Mouse (Mus musculus): ENCODE data around the gene Rftn2. TPM values are rescaled to one million over a fixed set of nuclear protein-coding genes. Genes with fewer than 3 reads are reported as not detected.

The Rftn2 gene
- total RNA-seq, 1 experiment from 2014 or later = 20.0 TPM

DNA sequence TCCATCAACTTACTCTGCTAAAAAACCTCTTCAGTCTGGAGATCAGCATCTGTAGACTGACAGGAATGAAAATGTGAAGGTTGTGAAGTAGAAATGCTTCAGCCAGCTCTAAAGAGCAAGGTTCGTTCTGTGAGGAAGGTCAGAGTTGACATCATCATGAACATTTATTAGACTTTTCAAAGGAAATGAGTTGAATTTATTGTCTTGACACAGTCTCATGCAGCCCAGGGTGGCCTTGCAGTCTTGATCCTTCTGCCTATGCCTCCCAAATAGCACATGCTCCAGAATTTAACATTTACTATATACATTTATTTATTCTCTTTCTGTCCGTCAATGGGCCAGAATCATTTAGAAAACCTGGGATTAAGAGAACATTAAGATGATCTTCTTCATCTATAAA is 103.0 kb downstream of the Rftn2 start:
- no peak for DNase-seq

DNA sequence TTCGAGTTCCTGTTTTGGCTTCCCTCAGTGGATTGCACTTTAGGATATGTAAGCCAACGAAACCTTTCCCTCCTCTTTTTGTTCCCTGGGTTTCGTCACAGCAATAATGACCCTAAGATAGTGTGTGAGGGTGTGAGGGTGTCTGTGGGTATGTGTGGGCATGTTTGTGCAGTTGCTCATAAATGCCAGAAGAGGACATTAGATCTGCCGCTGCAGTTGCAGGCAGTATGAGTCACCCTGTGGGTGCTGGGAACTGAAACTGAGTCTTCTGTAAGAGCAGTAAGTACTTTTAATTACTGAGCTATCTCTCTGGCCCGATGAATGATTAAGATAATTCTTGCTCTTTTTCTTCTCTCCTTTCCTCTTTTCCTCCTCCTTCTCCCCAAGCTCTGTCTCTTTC is 103.5 kb downstream of the Rftn2 start:
- DNase-seq = peak; percentile 24

Other genes with a start within 250 kb of the Rftn2 start
- gene Sf3b1, start 199.3 kb downstream of the Rftn2 start, total RNA-seq (2021) = 134 and 161 TPM in 2 replicates
- gene Coq10b, start 174.0 kb downstream of the Rftn2 start, total RNA-seq (2021) = 64.2 and 77.0 TPM in 2 replicates
- gene Hspe1, start 138.7 kb downstream of the Rftn2 start, total RNA-seq (2021) = 656 and 863 TPM in 2 replicates
- 1,323 and 1,476 TPM in 2 replicates for gene Hspd1, start 138.5 kb downstream of the Rftn2 start, total RNA-seq (2021)
- gene Mob4, start 95.6 kb downstream of the Rftn2 start, total RNA-seq (2021) = 227 and 289 TPM in 2 replicates
- 6.9 and 8.1 TPM in 2 replicates for gene Mars2, start 10.4 kb upstream of the Rftn2 start, total RNA-seq (2021)
- 0.70 TPM in 1 of 2 replicates, not detected in the other for gene Boll, start 136.7 kb upstream of the Rftn2 start, total RNA-seq (2021)
- 5.0 TPM in 2 replicates for gene Plcl1, start 179.1 kb upstream of the Rftn2 start, total RNA-seq (2021)

All from adrenal gland, postnatal 25 days (tissue).